Mouse (Mus musculus) cerebellum, adult 9-11 months (tissue): Measurements from ENCODE around the gene Zfp316.

Source experiments
- DNase-seq: peaks from one replicate; pipeline ENCODE4 v3.0.0; 2022

Gene Zfp316

GRCm38 (mm10) chr5:143213832-143214231 is 56.0 kb downstream of the Zfp316 start:
- DNase-seq: no peak

GRCm38 (mm10) chr5:143205015-143205414 is 64.8 kb downstream of the Zfp316 start:
- DNase-seq: no peak
